Mouse (Mus musculus): ENCODE data around the gene Myo5a. TPM values are rescaled to one million over a fixed set of nuclear protein-coding genes. Genes with fewer than 3 reads are reported as not detected.

The Myo5a gene
- polyA plus RNA-seq, 1 experiment from 2014 or later: 13.1 TPM

- Histone ChIP-seq H3K27ac (ENCODE audit: low read depth) (no peak overlapping the region), H3K36me3 (ENCODE audit: control insufficient read depth, insufficient read depth, low read length) (no peaks in the 10 kb centered on the region), H3K9ac (ENCODE audit: low read length) (no peak overlapping the region), H3K9me3 (ENCODE audit: control insufficient read depth, low read length) (no peaks in the 10 kb centered on the region), H3K4me3 (ENCODE audit: low read depth, low read length) (no peak overlapping the region), H3K27me3 (replicated peaks; ENCODE audit: control insufficient read depth, insufficient read depth, low read length) (peaks cover 4% of the 10 kb centered on the region; the same call in 1 of the 2 replicates), H3K4me1 (replicated peaks; ENCODE audit: control insufficient read depth, insufficient read depth, low read length) (0 out of 2 replicates have a peak, but pooled peaks cover 4% of the 10 kb centered on the region), H3K4me2 (ENCODE audit: low read length) (no peak overlapping the region)
- ATAC-seq (replicated peaks; ENCODE audit: low FRiP score, low TSS enrichment, low read depth) (no peak), DNase-seq (ENCODE audit: low spot score) (no peak)
- WGBS: 76% methylated on average over 3 of the region's 3 CpGs
Measured at GRCm38 (mm10) chr9:75238179-75238578, 167.4 kb downstream of the Myo5a start.

- ATAC-seq (replicated peaks; ENCODE audit: low FRiP score, low TSS enrichment, low read depth) (no peak), DNase-seq (ENCODE audit: low spot score) (no peak)
- Histone ChIP-seq H3K9ac (ENCODE audit: low read length) (no peak overlapping the region), H3K27me3 (replicated peaks; ENCODE audit: control insufficient read depth, insufficient read depth, low read length) (no peaks in the 10 kb centered on the region), H3K36me3 (ENCODE audit: control insufficient read depth, insufficient read depth, low read length) (no peaks in the 10 kb centered on the region), H3K4me2 (ENCODE audit: low read length) (no peak overlapping the region), H3K9me3 (ENCODE audit: control insufficient read depth, low read length) (no peaks in the 10 kb centered on the region), H3K4me1 (replicated peaks; ENCODE audit: control insufficient read depth, insufficient read depth, low read length) (no peaks in the 10 kb centered on the region), H3K27ac (ENCODE audit: low read depth) (no peak overlapping the region), H3K4me3 (ENCODE audit: low read depth, low read length) (no peak overlapping the region)
- WGBS: 70% methylated on average over 6 of the region's 6 CpGs
Measured at GRCm38 (mm10) chr9:75243052-75243451, 172.2 kb downstream of the Myo5a start.

GRCm38 (mm10) chr9:75243730-75244406 is 173.1 kb downstream of the Myo5a start:
- WGBS: 22% methylated on average over 5 of the region's 5 CpGs

GRCm38 (mm10) chr9:75244527-75244926 is 173.7 kb downstream of the Myo5a start:
- no peaks in the 10 kb centered on the region for H3K27me3 ChIP-seq (replicated peaks; ENCODE audit: control insufficient read depth, insufficient read depth, low read length)
- H3K4me3 ChIP-seq (ENCODE audit: low read depth, low read length): no peak overlapping the region
- ATAC-seq (replicated peaks; ENCODE audit: low FRiP score, low TSS enrichment, low read depth) (no peak), DNase-seq (ENCODE audit: low spot score) (no peak)
- H3K27ac ChIP-seq (ENCODE audit: low read depth): no peak overlapping the region
- no peaks in the 10 kb centered on the region for H3K36me3 ChIP-seq (ENCODE audit: control insufficient read depth, insufficient read depth, low read length)
- no peaks in the 10 kb centered on the region for H3K9me3 ChIP-seq (ENCODE audit: control insufficient read depth, low read length)
- no peaks in the 10 kb centered on the region for H3K4me1 ChIP-seq (replicated peaks; ENCODE audit: control insufficient read depth, insufficient read depth, low read length)
- WGBS: 58% methylated on average over 4 of the region's 4 CpGs
- no peak overlapping the region for H3K9ac ChIP-seq (ENCODE audit: low read length)
- H3K4me2 ChIP-seq (ENCODE audit: low read length): no peak overlapping the region

More at GRCm38 (mm10) chr9:75243730-75244406, 173.1 kb downstream of the Myo5a start:
- Histone ChIP-seq H3K27me3 (replicated peaks; ENCODE audit: control insufficient read depth, insufficient read depth, low read length) (no peaks in the 10 kb centered on the region), H3K9ac (ENCODE audit: low read length) (no peak overlapping the region), H3K36me3 (ENCODE audit: control insufficient read depth, insufficient read depth, low read length) (no peaks in the 10 kb centered on the region), H3K4me2 (ENCODE audit: low read length) (no peak overlapping the region), H3K9me3 (ENCODE audit: control insufficient read depth, low read length) (no peaks in the 10 kb centered on the region), H3K4me3 (ENCODE audit: low read depth, low read length) (no peak overlapping the region), H3K4me1 (replicated peaks; ENCODE audit: control insufficient read depth, insufficient read depth, low read length) (no peaks in the 10 kb centered on the region), H3K27ac (ENCODE audit: low read depth) (no peak overlapping the region)
- DNase-seq (ENCODE audit: low spot score): no peak
- no peak; the same call in 1 of the 2 replicates for ATAC-seq (replicated peaks; ENCODE audit: low FRiP score, low TSS enrichment, low read depth)

GRCm38 (mm10) chr9:75246080-75246930 is 175.5 kb downstream of the Myo5a start:
- H3K9ac ChIP-seq (ENCODE audit: low read length): no peak overlapping the region
- H3K4me2 ChIP-seq (ENCODE audit: low read length): no peak overlapping the region
- ATAC-seq (replicated peaks; ENCODE audit: low FRiP score, low TSS enrichment, low read depth): no peak
- no peak for DNase-seq (ENCODE audit: low spot score)
- no peak overlapping the region for H3K4me3 ChIP-seq (ENCODE audit: low read depth, low read length)
- 83% methylated on average over 13 of the region's 13 CpGs for WGBS
- no peak overlapping the region for H3K27ac ChIP-seq (ENCODE audit: low read depth)
- H3K4me1 ChIP-seq (replicated peaks; ENCODE audit: control insufficient read depth, insufficient read depth, low read length): no peaks in the 10 kb centered on the region
- H3K36me3 ChIP-seq (ENCODE audit: control insufficient read depth, insufficient read depth, low read length): no peaks in the 10 kb centered on the region
- no peaks in the 10 kb centered on the region for H3K27me3 ChIP-seq (replicated peaks; ENCODE audit: control insufficient read depth, insufficient read depth, low read length)
- no peaks in the 10 kb centered on the region for H3K9me3 ChIP-seq (ENCODE audit: control insufficient read depth, low read length)

GRCm38 (mm10) chr9:75247870-75248269 is 177.1 kb downstream of the Myo5a start:
- WGBS: 78% methylated on average over 6 of the region's 6 CpGs
- no peak for ATAC-seq (replicated peaks; ENCODE audit: low FRiP score, low TSS enrichment, low read depth)

GRCm38 (mm10) chr9:75248359-75248758 is 177.5 kb downstream of the Myo5a start:
- Histone ChIP-seq H3K4me1 (replicated peaks; ENCODE audit: control insufficient read depth, insufficient read depth, low read length) (no peaks in the 10 kb centered on the region), H3K9ac (ENCODE audit: low read length) (no peak overlapping the region), H3K27ac (ENCODE audit: low read depth) (no peak overlapping the region), H3K4me2 (ENCODE audit: low read length) (no peak overlapping the region), H3K27me3 (replicated peaks; ENCODE audit: control insufficient read depth, insufficient read depth, low read length) (no peaks in the 10 kb centered on the region), H3K9me3 (ENCODE audit: control insufficient read depth, low read length) (no peaks in the 10 kb centered on the region), H3K4me3 (ENCODE audit: low read depth, low read length) (no peak overlapping the region), H3K36me3 (ENCODE audit: control insufficient read depth, insufficient read depth, low read length) (no peaks in the 10 kb centered on the region)
- DNase-seq (ENCODE audit: low spot score): no peak
- WGBS: 90% methylated on average over 1 of the region's 1 CpGs
- ATAC-seq (replicated peaks; ENCODE audit: low FRiP score, low TSS enrichment, low read depth): no peak

More at GRCm38 (mm10) chr9:75247870-75248269, 177.1 kb downstream of the Myo5a start:
- no peak overlapping the region for H3K27ac ChIP-seq (ENCODE audit: low read depth)
- H3K36me3 ChIP-seq (ENCODE audit: control insufficient read depth, insufficient read depth, low read length): no peaks in the 10 kb centered on the region
- no peaks in the 10 kb centered on the region for H3K4me1 ChIP-seq (replicated peaks; ENCODE audit: control insufficient read depth, insufficient read depth, low read length)
- no peak overlapping the region for H3K4me3 ChIP-seq (ENCODE audit: low read depth, low read length)
- H3K9ac ChIP-seq (ENCODE audit: low read length): no peak overlapping the region
- no peaks in the 10 kb centered on the region for H3K27me3 ChIP-seq (replicated peaks; ENCODE audit: control insufficient read depth, insufficient read depth, low read length)
- H3K4me2 ChIP-seq (ENCODE audit: low read length): no peak overlapping the region
- DNase-seq (ENCODE audit: low spot score): no peak
- H3K9me3 ChIP-seq (ENCODE audit: control insufficient read depth, low read length): no peaks in the 10 kb centered on the region

GRCm38 (mm10) chr9:75248874-75249273 is 178.1 kb downstream of the Myo5a start:
- no peak for ATAC-seq (replicated peaks; ENCODE audit: low FRiP score, low TSS enrichment, low read depth)
- Histone ChIP-seq H3K4me2 (ENCODE audit: low read length) (no peak overlapping the region), H3K4me3 (ENCODE audit: low read depth, low read length) (no peak overlapping the region), H3K27me3 (replicated peaks; ENCODE audit: control insufficient read depth, insufficient read depth, low read length) (no peaks in the 10 kb centered on the region), H3K9me3 (ENCODE audit: control insufficient read depth, low read length) (no peaks in the 10 kb centered on the region), H3K27ac (ENCODE audit: low read depth) (no peak overlapping the region), H3K4me1 (replicated peaks; ENCODE audit: control insufficient read depth, insufficient read depth, low read length) (no peaks in the 10 kb centered on the region), H3K9ac (ENCODE audit: low read length) (no peak overlapping the region), H3K36me3 (ENCODE audit: control insufficient read depth, insufficient read depth, low read length) (no peaks in the 10 kb centered on the region)
- no peak for DNase-seq (ENCODE audit: low spot score)
